Mouse (Mus musculus): ENCODE measurements around the gene Arl10.

- TF ChIP-seq GATA1 (IDR thresholded peaks at IDR 0.05; ENCODE audit: borderline replicate concordance, low read length) = no peak
- TF ChIP-seq FLI1 (IDR thresholded peaks at IDR 0.05; ENCODE audit: low read length) = no peak
Observed at GRCm38 (mm10) chr13:54564232-54565200, 10.3 kb upstream of the Arl10 start.

Measured in megakaryocyte, embryonic 14.5 days (primary cell).